Mouse (Mus musculus): ENCODE data around the gene Nobox. TPM values are rescaled to one million over a fixed set of nuclear protein-coding genes. Genes with fewer than 3 reads are reported as not detected.

The Nobox gene
- polyA plus RNA-seq, 1 experiment from 2014 or later = 0.06 TPM

- H3K27me3 ChIP-seq (replicated peaks) = no peaks in the 10 kb centered on the region
- no peaks in the 10 kb centered on the region for H3K36me3 ChIP-seq
- no peak overlapping the region for H3K9ac ChIP-seq
- no peak overlapping the region for H3K4me2 ChIP-seq
- no peaks in the 10 kb centered on the region for H3K4me1 ChIP-seq
- no peak for ATAC-seq (ENCODE audit: insufficient read depth, low FRiP score, low read depth)
- H3K27ac ChIP-seq = no peak overlapping the region
- H3K9me3 ChIP-seq = no peaks in the 10 kb centered on the region
- no peak overlapping the region for H3K4me3 ChIP-seq (replicated peaks)
These were observed 3.2 kb upstream of the Nobox start for GRCm38 (mm10) chr6:43312546-43312945.

- H3K4me2 ChIP-seq = no peak overlapping the region
- 39% methylated on average over 6 of the region's 6 CpGs for WGBS
- no peaks in the 10 kb centered on the region for H3K4me1 ChIP-seq
- H3K4me3 ChIP-seq (replicated peaks) = no peak overlapping the region
- no peak overlapping the region for H3K9ac ChIP-seq
- H3K36me3 ChIP-seq = no peaks in the 10 kb centered on the region
- H3K27ac ChIP-seq = no peak overlapping the region
- H3K9me3 ChIP-seq = no peaks in the 10 kb centered on the region
- ATAC-seq (ENCODE audit: insufficient read depth, low FRiP score, low read depth) = no peak
- no peaks in the 10 kb centered on the region for H3K27me3 ChIP-seq (replicated peaks)
These were observed 717 bp upstream of the Nobox start for GRCm38 (mm10) chr6:43310071-43310470.

GRCm38 (mm10) chr6:43297508-43297850 is 11.9 kb downstream of the Nobox start:
- H3K4me2 ChIP-seq = no peak overlapping the region
- no peak for ATAC-seq (ENCODE audit: insufficient read depth, low FRiP score, low read depth)
- H3K27ac ChIP-seq = no peak overlapping the region
- 33% methylated on average over 2 of the region's 2 CpGs for WGBS
- no peaks in the 10 kb centered on the region for H3K36me3 ChIP-seq
- no peak overlapping the region for H3K4me3 ChIP-seq (replicated peaks)
- no peaks in the 10 kb centered on the region for H3K27me3 ChIP-seq (replicated peaks)
- no peaks in the 10 kb centered on the region for H3K9me3 ChIP-seq
- no peak overlapping the region for H3K9ac ChIP-seq
- H3K4me1 ChIP-seq = peaks cover 7% of the 10 kb centered on the region; the same call in 1 of the 2 replicates

GRCm38 (mm10) chr6:43296798-43297507 is 12.4 kb downstream of the Nobox start:
- ATAC-seq (ENCODE audit: insufficient read depth, low FRiP score, low read depth) = no peak
- no peak overlapping the region for H3K4me3 ChIP-seq (replicated peaks)
- no peaks in the 10 kb centered on the region for H3K27me3 ChIP-seq (replicated peaks)
- H3K9ac ChIP-seq = no peak overlapping the region
- H3K9me3 ChIP-seq = no peaks in the 10 kb centered on the region
- H3K27ac ChIP-seq = no peak overlapping the region
- WGBS = 34% methylated on average over 7 of the region's 7 CpGs
- peaks cover 7% of the 10 kb centered on the region; the same call in 1 of the 2 replicates for H3K4me1 ChIP-seq
- no peaks in the 10 kb centered on the region for H3K36me3 ChIP-seq
- no peak overlapping the region for H3K4me2 ChIP-seq

- Histone ChIP-seq H3K27ac (peak overlapping the region; percentile 31; the same call in 1 of the 2 replicates), H3K27me3 (replicated peaks) (no peaks in the 10 kb centered on the region), H3K36me3 (no peaks in the 10 kb centered on the region), H3K4me2 (no peak overlapping the region), H3K4me1 (peaks cover 7% of the 10 kb centered on the region; the same call in 1 of the 2 replicates), H3K9ac (no peak overlapping the region), H3K4me3 (replicated peaks) (no peak overlapping the region), H3K9me3 (no peaks in the 10 kb centered on the region)
- 24% methylated on average over 5 of the region's 5 CpGs for WGBS
- ATAC-seq (ENCODE audit: insufficient read depth, low FRiP score, low read depth) = peak; percentile 48; the same call in 1 of the 2 replicates
These were observed 13.4 kb downstream of the Nobox start for GRCm38 (mm10) chr6:43295908-43296307.

- Histone ChIP-seq H3K36me3 (peaks cover 13% of the 10 kb centered on the region), H3K9ac (no peak overlapping the region), H3K9me3 (no peaks in the 10 kb centered on the region), H3K4me2 (no peak overlapping the region), H3K4me1 (peaks cover 7% of the 10 kb centered on the region; the same call in 1 of the 2 replicates), H3K27me3 (replicated peaks) (no peaks in the 10 kb centered on the region), H3K27ac (peak overlapping the region; percentile 52; the same call in 1 of the 2 replicates), H3K4me3 (replicated peaks) (no peak overlapping the region)
- no peak for ATAC-seq (ENCODE audit: insufficient read depth, low FRiP score, low read depth)
- 72% methylated on average over 7 of the region's 7 CpGs for WGBS
These were observed 16.2 kb downstream of the Nobox start for GRCm38 (mm10) chr6:43293175-43293574.

- H3K4me3 ChIP-seq (replicated peaks) = no peak overlapping the region
- no peak overlapping the region for H3K4me2 ChIP-seq
- H3K36me3 ChIP-seq = peaks cover 18% of the 10 kb centered on the region
- H3K27me3 ChIP-seq (replicated peaks) = no peaks in the 10 kb centered on the region
- no peaks in the 10 kb centered on the region for H3K9me3 ChIP-seq
- H3K9ac ChIP-seq = no peak overlapping the region
- peak; percentile 44; the same call in 1 of the 2 replicates for ATAC-seq (ENCODE audit: insufficient read depth, low FRiP score, low read depth)
- H3K27ac ChIP-seq = peak overlapping the region; percentile 52
- H3K4me1 ChIP-seq = peaks cover 7% of the 10 kb centered on the region; the same call in 1 of the 2 replicates
- 48% methylated on average over 6 of the region's 6 CpGs for WGBS
These were observed 16.8 kb downstream of the Nobox start for GRCm38 (mm10) chr6:43292471-43293076.

GRCm38 (mm10) chr6:43292041-43292440 is 17.3 kb downstream of the Nobox start:
- 55% methylated on average over 3 of the region's 3 CpGs for WGBS
- no peak overlapping the region for H3K4me2 ChIP-seq
- peaks cover 21% of the 10 kb centered on the region for H3K36me3 ChIP-seq
- H3K9ac ChIP-seq = no peak overlapping the region
- peak overlapping the region; percentile 52 for H3K27ac ChIP-seq
- ATAC-seq (ENCODE audit: insufficient read depth, low FRiP score, low read depth) = 0 out of 2 replicates have a peak, but pooled peaks have one; percentile 34
- peaks cover 7% of the 10 kb centered on the region; the same call in 1 of the 2 replicates for H3K4me1 ChIP-seq
- no peaks in the 10 kb centered on the region for H3K27me3 ChIP-seq (replicated peaks)
- no peak overlapping the region for H3K4me3 ChIP-seq (replicated peaks)
- H3K9me3 ChIP-seq = no peaks in the 10 kb centered on the region

GRCm38 (mm10) chr6:43280481-43280880 is 28.9 kb downstream of the Nobox start:
- H3K27ac ChIP-seq = no peak overlapping the region
- ATAC-seq (ENCODE audit: insufficient read depth, low FRiP score, low read depth) = no peak
- H3K4me2 ChIP-seq = no peak overlapping the region
- peaks cover 24% of the 10 kb centered on the region for H3K36me3 ChIP-seq
- 94% methylated on average over 5 of the region's 5 CpGs for WGBS
- no peak overlapping the region for H3K9ac ChIP-seq
- no peaks in the 10 kb centered on the region for H3K9me3 ChIP-seq
- no peaks in the 10 kb centered on the region for H3K4me1 ChIP-seq
- H3K27me3 ChIP-seq (replicated peaks) = no peaks in the 10 kb centered on the region
- H3K4me3 ChIP-seq (replicated peaks) = no peak overlapping the region

- Histone ChIP-seq H3K4me3 (replicated peaks) (no peak overlapping the region), H3K27ac (no peak overlapping the region), H3K9ac (no peak overlapping the region), H3K9me3 (no peaks in the 10 kb centered on the region), H3K27me3 (replicated peaks) (no peaks in the 10 kb centered on the region), H3K4me1 (no peaks in the 10 kb centered on the region), H3K36me3 (peaks cover 39% of the 10 kb centered on the region), H3K4me2 (no peak overlapping the region)
- no peak for ATAC-seq (ENCODE audit: insufficient read depth, low FRiP score, low read depth)
These were observed 31.1 kb downstream of the Nobox start for GRCm38 (mm10) chr6:43278247-43278646.

GRCm38 (mm10) chr6:43274123-43274522 is 35.2 kb downstream of the Nobox start:
- Histone ChIP-seq H3K4me3 (replicated peaks) (no peak overlapping the region), H3K27me3 (replicated peaks) (no peaks in the 10 kb centered on the region), H3K4me1 (no peaks in the 10 kb centered on the region), H3K9me3 (no peaks in the 10 kb centered on the region), H3K4me2 (no peak overlapping the region), H3K27ac (no peak overlapping the region), H3K36me3 (peaks cover 15% of the 10 kb centered on the region; the same call in 1 of the 2 replicates), H3K9ac (no peak overlapping the region)
- ATAC-seq (ENCODE audit: insufficient read depth, low FRiP score, low read depth) = no peak
- 84% methylated on average over 4 of the region's 4 CpGs for WGBS

GRCm38 (mm10) chr6:43272597-43272996 is 36.8 kb downstream of the Nobox start:
- no peak overlapping the region for H3K9ac ChIP-seq
- no peak overlapping the region for H3K4me2 ChIP-seq
- no peaks in the 10 kb centered on the region for H3K27me3 ChIP-seq (replicated peaks)
- no peak overlapping the region for H3K4me3 ChIP-seq (replicated peaks)
- no peaks in the 10 kb centered on the region for H3K9me3 ChIP-seq
- no peak overlapping the region for H3K27ac ChIP-seq
- H3K4me1 ChIP-seq = no peaks in the 10 kb centered on the region
- no peak for ATAC-seq (ENCODE audit: insufficient read depth, low FRiP score, low read depth)
- peaks cover 15% of the 10 kb centered on the region; the same call in 1 of the 2 replicates for H3K36me3 ChIP-seq

Measured in stomach, embryonic 15.5 days (tissue).